ENCODE assay signal across 13 mouse cellular contexts in genomic region chr13:63344481-63344880, GRCm38 (mm10).
"Had no signal": no experiment of that assay in that cellular context is flagged by ENCODE, and none has a peak within 500 bp of the region (broad histone marks: within the 10 kb centered on the region; RNA-seq: fewer than 3 reads in every experiment).

No protein-coding gene starts in this region.

- DNase-seq: lung, adult 18-20 months; lung, postnatal 14 days; lung, postnatal 36 days; right cerebral cortex, postnatal 14 days; thymus, adult 18-20 months; thymus, postnatal 14 days; thymus, postnatal 36 days had no signal

- H3K4me3 ChIP-seq: lung, embryonic 15.5 days; megakaryocyte, embryonic 14.5 days; midbrain, embryonic 13.5 days; midbrain, embryonic 15.5 days; neural tube, embryonic 12.5 days had no signal

- H3K27ac ChIP-seq: lung, embryonic 15.5 days; macrophage; midbrain, embryonic 13.5 days; midbrain, embryonic 15.5 days; neural tube, embryonic 12.5 days had no signal

- H3K36me3 ChIP-seq: lung, embryonic 15.5 days; midbrain, embryonic 15.5 days; neural tube, embryonic 12.5 days had no signal

- H3K27me3 ChIP-seq: lung, embryonic 15.5 days; midbrain, embryonic 13.5 days; midbrain, embryonic 15.5 days; neural tube, embryonic 12.5 days had no signal

- H3K9me3 ChIP-seq: lung, embryonic 15.5 days; megakaryocyte, embryonic 14.5 days; midbrain, embryonic 13.5 days; midbrain, embryonic 15.5 days; neural tube, embryonic 12.5 days had no signal

- H3K4me1 ChIP-seq: lung, embryonic 15.5 days; midbrain, embryonic 13.5 days; midbrain, embryonic 15.5 days; neural tube, embryonic 12.5 days had no signal
